Mouse (Mus musculus) lung, adult 2 months (tissue): ENCODE results near the gene Eid3.

ENCODE experiments used
- CTCF ChIP-seq: fragments of 200-500 bp; IDR thresholded peaks from 2 replicates; pipeline ENCODE4 v1.5.1; 2011; ENCODE audit warnings: mild to moderate bottlenecking, low read length, control low read depth; ENCODE audit not compliant: insufficient read depth
- POLR2A ChIP-seq: fragments of 200-500 bp; IDR thresholded peaks from 2 replicates; pipeline ENCODE4 v1.6.1; 2011; ENCODE audit warnings: low read depth, mild to moderate bottlenecking, control low read depth, low read length, borderline replicate concordance; ENCODE audit errors: extremely low read depth

- TF ChIP-seq POLR2A = no peak
- no peak for TF ChIP-seq CTCF
Observed at GRCm38 (mm10) chr10:82890936-82891335, 24.5 kb downstream of the Eid3 start.
